Mouse (Mus musculus): ENCODE results near the gene Zscan26. TPM values are rescaled to one million over a fixed set of nuclear protein-coding genes. Genes with fewer than 3 reads are reported as not detected.

Zscan26 gene
- polyA plus RNA-seq, 1 experiment from 2014 or later: 11.4 TPM

DNA sequence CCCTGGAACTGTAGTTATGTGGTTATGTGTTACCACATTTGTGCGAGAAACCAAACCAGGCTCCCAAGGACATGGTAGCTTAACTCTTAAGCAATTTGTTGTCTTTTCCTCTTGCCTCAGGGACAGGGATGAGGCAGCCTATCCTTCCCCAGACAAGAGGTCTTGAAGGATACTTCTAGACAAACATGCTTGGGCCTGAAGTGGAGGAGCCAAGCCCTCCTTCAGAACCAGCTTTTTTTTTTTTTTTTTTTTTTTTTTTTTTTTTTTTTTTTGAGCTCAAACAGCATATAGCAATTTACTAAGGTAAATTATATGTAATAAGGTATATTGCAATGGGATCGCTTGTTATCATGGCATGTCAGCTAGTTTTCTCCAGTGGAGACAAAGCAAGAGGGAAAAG is 37.8 kb downstream of the Zscan26 start:
- no peak overlapping the region for H3K4me3 ChIP-seq (ENCODE audit: low read depth, low read length)
- no peaks in the 10 kb centered on the region for H3K27me3 ChIP-seq (replicated peaks; ENCODE audit: control insufficient read depth, insufficient read depth, low read length)
- no peak overlapping the region for H3K27ac ChIP-seq (ENCODE audit: low read depth, low read length)
- H3K4me1 ChIP-seq (replicated peaks; ENCODE audit: control insufficient read depth, insufficient read depth, low read length): peaks cover 7% of the 10 kb centered on the region; the same call in 1 of the 2 replicates
- H3K9ac ChIP-seq (ENCODE audit: low read depth, low read length): no peak overlapping the region
- ATAC-seq: no peak
- no peaks in the 10 kb centered on the region for H3K36me3 ChIP-seq (ENCODE audit: control insufficient read depth, insufficient read depth)
- 84% methylated on average over 2 of the region's 2 CpGs for WGBS
- TF ChIP-seq CTCF (IDR thresholded peaks at IDR 0.05; ENCODE audit: low read depth): no peak
- H3K4me2 ChIP-seq (replicated peaks; ENCODE audit: low read depth): no peak overlapping the region
- H3K9me3 ChIP-seq (ENCODE audit: control insufficient read depth): no peaks in the 10 kb centered on the region

GRCm38 (mm10) chr13:21415266-21415665 is 38.3 kb downstream of the Zscan26 start:
- H3K27me3 ChIP-seq (replicated peaks; ENCODE audit: control insufficient read depth, insufficient read depth, low read length): no peaks in the 10 kb centered on the region
- no peak overlapping the region for H3K4me3 ChIP-seq (ENCODE audit: low read depth, low read length)
- H3K27ac ChIP-seq (ENCODE audit: low read depth, low read length): no peak overlapping the region
- no peaks in the 10 kb centered on the region for H3K36me3 ChIP-seq (ENCODE audit: control insufficient read depth, insufficient read depth)
- peaks cover 7% of the 10 kb centered on the region; the same call in 1 of the 2 replicates for H3K4me1 ChIP-seq (replicated peaks; ENCODE audit: control insufficient read depth, insufficient read depth, low read length)
- no peak for ATAC-seq
- TF ChIP-seq CTCF (IDR thresholded peaks at IDR 0.05; ENCODE audit: low read depth): no peak
- WGBS: 53% methylated on average over 4 of the region's 4 CpGs
- H3K4me2 ChIP-seq (replicated peaks; ENCODE audit: low read depth): peak overlapping the region; percentile 38; the same call in 1 of the 2 replicates
- H3K9ac ChIP-seq (ENCODE audit: low read depth, low read length): no peak overlapping the region
- H3K9me3 ChIP-seq (ENCODE audit: control insufficient read depth): no peaks in the 10 kb centered on the region

- H3K4me3 ChIP-seq (ENCODE audit: low read depth, low read length): no peak overlapping the region
- H3K9me3 ChIP-seq (ENCODE audit: control insufficient read depth): no peaks in the 10 kb centered on the region
- no peak for ATAC-seq
- H3K27ac ChIP-seq (ENCODE audit: low read depth, low read length): no peak overlapping the region
- WGBS: 36% methylated on average over 14 of the region's 15 CpGs
- no peaks in the 10 kb centered on the region for H3K27me3 ChIP-seq (replicated peaks; ENCODE audit: control insufficient read depth, insufficient read depth, low read length)
- TF ChIP-seq CTCF (IDR thresholded peaks at IDR 0.05; ENCODE audit: low read depth): no peak
- no peaks in the 10 kb centered on the region for H3K36me3 ChIP-seq (ENCODE audit: control insufficient read depth, insufficient read depth)
- H3K4me1 ChIP-seq (replicated peaks; ENCODE audit: control insufficient read depth, insufficient read depth, low read length): peaks cover 7% of the 10 kb centered on the region; the same call in 1 of the 2 replicates
- peak overlapping the region; percentile 38; the same call in 1 of the 2 replicates for H3K4me2 ChIP-seq (replicated peaks; ENCODE audit: low read depth)
- no peak overlapping the region for H3K9ac ChIP-seq (ENCODE audit: low read depth, low read length)
Measured at GRCm38 (mm10) chr13:21414231-21415212, 39.0 kb downstream of the Zscan26 start.

GRCm38 (mm10) chr13:21408805-21409459 is 44.6 kb downstream of the Zscan26 start:
- H3K4me1 ChIP-seq (replicated peaks; ENCODE audit: control insufficient read depth, insufficient read depth, low read length): 0 out of 2 replicates have a peak, but pooled peaks cover 5% of the 10 kb centered on the region
- H3K9ac ChIP-seq (ENCODE audit: low read depth, low read length): peak overlapping the region; percentile 64
- peak overlapping the region; percentile 82 for H3K4me2 ChIP-seq (replicated peaks; ENCODE audit: low read depth)
- H3K27ac ChIP-seq (ENCODE audit: low read depth, low read length): no peak overlapping the region
- H3K4me3 ChIP-seq (ENCODE audit: low read depth, low read length): peak overlapping the region; percentile 59
- H3K9me3 ChIP-seq (ENCODE audit: control insufficient read depth): no peaks in the 10 kb centered on the region
- 53% methylated on average over 11 of the region's 11 CpGs for WGBS
- no peaks in the 10 kb centered on the region for H3K36me3 ChIP-seq (ENCODE audit: control insufficient read depth, insufficient read depth)
- TF ChIP-seq CTCF (IDR thresholded peaks at IDR 0.05; ENCODE audit: low read depth): no peak
- H3K27me3 ChIP-seq (replicated peaks; ENCODE audit: control insufficient read depth, insufficient read depth, low read length): no peaks in the 10 kb centered on the region
- ATAC-seq: peak; percentile 10; the same call in 1 of the 2 replicates

DNA sequence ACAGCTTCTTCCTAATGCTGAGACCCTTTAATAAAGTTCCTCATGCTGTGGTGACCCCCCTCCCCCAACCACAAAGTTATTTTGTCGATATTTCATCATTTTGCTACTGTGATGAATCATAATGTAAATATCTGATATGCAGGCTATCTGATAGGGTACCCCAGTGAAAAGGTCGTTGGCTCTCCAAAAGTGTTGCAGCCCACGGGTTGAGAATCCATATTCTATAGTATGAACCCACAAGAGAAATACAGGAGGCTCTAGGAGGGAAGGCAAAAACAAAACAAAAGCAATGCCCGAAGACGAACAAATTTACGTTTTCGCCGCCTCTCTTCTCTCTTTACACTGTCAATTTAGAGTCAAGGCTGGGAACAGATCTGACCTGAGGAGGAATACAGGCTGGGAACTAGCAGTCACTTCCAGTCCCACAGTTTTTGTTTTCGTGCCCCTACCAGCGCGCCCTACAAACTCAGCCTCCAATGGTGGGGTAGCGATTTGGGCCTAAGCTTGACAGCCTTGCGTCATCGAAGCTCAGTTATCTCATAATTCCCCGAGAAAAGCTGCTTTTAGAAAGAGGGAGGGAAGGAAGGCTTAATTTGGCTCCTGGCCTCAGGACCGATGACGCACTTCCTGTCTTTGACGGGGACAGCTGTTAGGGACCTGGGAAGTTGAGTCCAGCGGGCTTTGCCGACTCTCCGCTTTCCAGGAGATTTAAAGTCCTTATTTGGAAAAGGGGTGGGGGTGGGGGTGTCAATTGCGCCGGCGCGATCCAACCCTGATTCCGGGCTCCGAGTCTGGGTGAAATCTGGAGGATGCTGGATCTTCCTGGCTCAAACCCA is 45.3 kb downstream of the Zscan26 start:
- ATAC-seq: peak; percentile 82
- WGBS: 2% methylated on average over 27 of the region's 27 CpGs

More for the DNA sequence above, 45.3 kb downstream of the Zscan26 start:
- H3K9ac ChIP-seq (ENCODE audit: low read depth, low read length): peak overlapping the region; percentile 64
- H3K4me3 ChIP-seq (ENCODE audit: low read depth, low read length): peak overlapping the region; percentile 59
- H3K9me3 ChIP-seq (ENCODE audit: control insufficient read depth): no peaks in the 10 kb centered on the region
- H3K4me2 ChIP-seq (replicated peaks; ENCODE audit: low read depth): peak overlapping the region; percentile 82
- H3K27ac ChIP-seq (ENCODE audit: low read depth, low read length): peak overlapping the region; percentile 62; the same call in 1 of the 2 replicates
- H3K36me3 ChIP-seq (ENCODE audit: control insufficient read depth, insufficient read depth): no peaks in the 10 kb centered on the region
- 0 out of 2 replicates have a peak, but pooled peaks cover 5% of the 10 kb centered on the region for H3K4me1 ChIP-seq (replicated peaks; ENCODE audit: control insufficient read depth, insufficient read depth, low read length)
- H3K27me3 ChIP-seq (replicated peaks; ENCODE audit: control insufficient read depth, insufficient read depth, low read length): no peaks in the 10 kb centered on the region
- TF ChIP-seq CTCF (IDR thresholded peaks at IDR 0.05; ENCODE audit: low read depth): no peak
